Mouse (Mus musculus) spleen, adult 2 months (tissue): ENCODE data around the gene Pdhb.

Source experiments
- CTCF ChIP-seq: fragments of 200-500 bp; IDR thresholded peaks from 2 replicates; pipeline ENCODE4 v1.5.1; 2011; ENCODE audit warnings: mild to moderate bottlenecking, inconsistent platforms; ENCODE audit not compliant: insufficient read depth, insufficient read length, insufficient replicate concordance; ENCODE audit errors: extremely low read depth
- POLR2A ChIP-seq: fragments of 200-500 bp; IDR thresholded peaks from 2 replicates; pipeline ENCODE4 v1.6.1; 2011; ENCODE audit warnings: low read depth, low read length, inconsistent platforms

- TF ChIP-seq CTCF (no peak), POLR2A (no peak)
These were observed 21.1 kb downstream of the Pdhb start for GRCm38 (mm10) chr14:8151757-8152156.
